Mouse (Mus musculus): ENCODE measurements around the gene 2900011O08Rik.

The 2900011O08Rik gene

DNA sequence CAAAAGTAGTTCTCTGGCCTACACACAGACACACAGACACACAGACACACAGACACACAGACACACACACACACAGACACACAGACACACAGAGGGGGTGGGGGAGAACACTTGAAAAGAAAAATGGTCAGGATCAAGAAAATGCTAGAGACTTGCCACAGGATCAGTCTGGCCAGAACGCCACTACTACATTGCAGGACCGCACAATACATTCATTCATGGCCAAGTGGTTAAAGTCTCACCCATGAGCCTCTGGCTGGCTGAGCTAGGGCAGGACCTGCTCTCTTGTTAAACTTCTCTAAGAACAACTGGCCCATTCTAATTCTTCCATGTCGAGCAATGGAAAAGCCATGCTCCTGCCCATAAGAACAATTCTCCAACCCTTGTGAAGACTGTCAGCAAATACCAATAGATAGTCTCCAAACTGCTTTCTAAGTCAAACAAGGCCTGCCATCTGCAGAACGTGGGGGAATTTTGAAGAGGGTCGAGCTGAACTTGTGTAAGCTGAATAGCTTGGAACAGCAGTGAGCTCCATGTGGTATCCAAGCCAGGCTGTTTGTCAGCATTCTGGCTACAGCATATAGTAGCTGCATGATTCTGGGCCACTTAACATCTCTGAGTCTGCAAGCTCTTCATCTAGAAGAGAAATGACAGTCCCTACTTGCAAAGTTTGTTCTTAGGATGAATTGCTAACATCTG lies 84.2 kb downstream of the 2900011O08Rik start:
- no peak for DNase-seq

DNA sequence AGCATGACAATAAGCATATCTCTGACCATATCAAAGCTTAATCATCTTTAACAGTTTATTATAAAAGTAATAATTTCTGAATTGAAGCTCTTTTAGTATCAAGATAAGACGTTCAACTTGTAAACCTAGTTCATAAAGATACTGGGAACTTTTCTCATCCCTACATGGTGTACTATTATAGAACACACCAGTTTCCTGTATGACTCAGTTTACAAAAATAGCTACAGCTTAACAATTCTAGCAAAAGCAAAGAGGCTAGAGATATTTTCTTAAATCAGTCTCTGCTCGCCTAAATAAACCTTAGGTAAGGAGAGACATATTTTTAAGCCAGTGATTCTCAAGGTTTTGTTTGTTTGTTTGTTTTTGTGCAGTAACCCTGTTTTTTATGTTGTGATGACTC lies 96.5 kb downstream of the 2900011O08Rik start:
- no peak for DNase-seq

DNA sequence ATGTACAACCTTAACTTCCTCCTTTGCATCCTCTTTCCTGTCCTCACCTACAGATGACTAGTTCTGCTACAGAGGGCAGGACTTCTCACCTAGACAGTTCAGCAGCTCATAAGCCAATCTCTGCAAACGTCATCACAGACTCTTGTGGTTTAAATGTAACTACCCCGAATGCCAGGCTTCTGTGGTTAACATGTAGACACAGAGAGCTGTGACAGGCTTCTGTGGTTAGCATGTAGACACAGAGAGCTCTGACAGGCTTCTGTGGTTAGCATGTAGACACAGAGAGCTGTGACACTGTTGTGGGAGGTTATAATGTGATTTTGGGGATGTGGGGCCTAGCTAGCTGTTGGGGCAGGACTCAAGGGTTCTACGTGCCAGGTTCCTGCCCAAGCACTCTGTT lies 101.8 kb downstream of the 2900011O08Rik start:
- no peak for DNase-seq

DNA sequence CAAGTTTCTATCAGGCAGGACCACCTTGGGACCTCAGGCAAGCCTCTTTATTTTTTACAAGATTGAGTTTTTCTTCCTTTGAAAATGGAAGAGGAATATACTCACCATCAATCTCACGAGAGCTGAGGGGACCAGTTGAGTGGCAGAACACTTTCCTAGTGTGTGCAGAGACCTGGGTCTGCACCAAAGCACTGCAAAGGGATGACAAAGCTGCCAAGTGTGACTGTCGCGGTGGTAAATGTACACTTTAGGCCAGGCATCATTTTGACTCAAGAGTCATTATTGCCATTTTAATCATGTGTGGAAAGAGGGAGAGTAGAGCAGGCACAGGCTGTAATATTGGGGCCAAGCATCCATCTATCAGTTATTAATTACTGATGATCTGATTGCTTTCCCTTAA lies 102.9 kb downstream of the 2900011O08Rik start:
- no peak for DNase-seq

DNA sequence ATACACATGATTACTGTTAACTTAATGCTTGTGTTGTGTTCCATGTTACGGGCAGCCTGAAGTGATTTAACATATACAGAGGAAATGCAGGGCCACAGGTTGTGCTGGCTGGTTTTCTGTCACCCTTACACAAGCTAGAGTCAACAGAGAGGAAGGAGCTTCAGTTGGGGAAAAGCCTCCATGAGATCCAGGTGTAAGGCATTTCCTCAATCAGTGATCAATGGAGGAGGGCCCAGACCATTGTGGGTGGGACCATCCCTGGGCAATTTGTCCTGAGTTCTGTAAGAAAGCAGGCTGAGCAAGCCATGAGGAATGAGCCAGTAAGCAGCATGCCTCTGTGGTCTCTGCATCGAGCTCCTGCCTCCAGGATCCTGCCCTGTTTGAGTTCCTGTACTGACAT lies 105.4 kb downstream of the 2900011O08Rik start:
- no peak for DNase-seq

DNA sequence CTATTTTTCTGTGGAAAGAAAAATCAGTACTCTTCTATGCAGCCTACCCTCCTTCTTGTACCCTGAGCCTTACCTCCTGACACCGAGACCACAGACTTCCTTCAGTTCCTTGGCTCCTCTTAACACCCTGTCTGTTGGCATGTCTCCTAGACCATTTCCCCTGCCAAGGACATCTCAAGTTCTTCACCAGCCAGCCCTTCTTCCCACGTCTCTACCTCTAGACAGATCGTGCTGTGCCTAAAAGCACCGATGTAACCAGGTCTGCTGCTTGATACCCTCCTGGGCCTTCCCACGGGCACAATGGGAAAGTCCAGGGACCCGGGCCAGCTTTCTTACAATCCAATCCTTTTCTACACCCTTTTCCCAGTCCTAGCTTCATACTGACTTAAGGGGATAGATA lies 119.5 kb downstream of the 2900011O08Rik start:
- no peak for DNase-seq

DNA sequence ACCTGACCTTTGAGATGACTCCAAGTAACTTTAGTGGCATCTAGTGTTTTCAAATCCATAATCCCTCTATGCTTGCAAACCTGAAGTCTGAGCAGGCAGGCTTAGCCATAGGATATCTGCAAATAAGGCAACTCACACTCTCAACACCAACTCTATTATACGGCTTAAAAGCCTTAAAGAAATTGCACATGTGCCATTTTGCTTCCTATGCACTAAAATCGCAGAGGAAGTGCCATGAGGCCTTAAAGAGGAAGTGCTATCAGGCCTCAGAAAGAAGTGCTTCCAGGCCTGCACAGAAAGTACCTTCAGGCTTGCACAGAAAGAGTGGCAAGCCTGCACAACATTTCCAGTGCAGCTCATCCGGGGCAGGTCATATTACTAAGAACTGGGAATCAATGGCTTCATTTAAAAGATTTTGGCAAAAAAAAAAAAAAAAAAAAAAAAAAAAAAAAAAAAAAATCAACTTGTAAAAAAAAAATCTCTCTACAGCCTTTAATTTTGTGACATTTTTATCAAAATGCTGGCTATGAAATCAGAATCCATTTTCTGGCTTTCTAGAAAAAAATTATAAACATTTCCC lies 123.3 kb downstream of the 2900011O08Rik start:
- no peak for DNase-seq

DNA sequence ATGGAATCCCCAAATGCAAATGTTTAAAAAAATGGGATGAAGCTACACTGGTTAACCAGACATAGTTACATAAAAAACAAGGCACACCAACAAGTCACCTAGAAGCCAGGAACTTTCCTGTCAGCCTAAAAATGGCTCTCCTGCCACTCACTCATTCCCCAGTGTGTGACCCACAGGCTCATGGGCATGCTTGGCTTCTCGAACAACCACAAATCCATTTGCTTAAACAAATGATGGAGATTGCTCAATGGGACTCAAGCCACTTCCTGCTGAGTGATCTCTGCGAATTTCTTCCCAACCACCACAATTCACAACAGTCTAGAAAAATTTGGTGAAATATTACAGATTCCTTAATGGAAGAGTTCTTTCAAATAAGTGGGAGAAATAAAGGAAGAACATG lies 124.5 kb downstream of the 2900011O08Rik start:
- no peak for DNase-seq

DNA sequence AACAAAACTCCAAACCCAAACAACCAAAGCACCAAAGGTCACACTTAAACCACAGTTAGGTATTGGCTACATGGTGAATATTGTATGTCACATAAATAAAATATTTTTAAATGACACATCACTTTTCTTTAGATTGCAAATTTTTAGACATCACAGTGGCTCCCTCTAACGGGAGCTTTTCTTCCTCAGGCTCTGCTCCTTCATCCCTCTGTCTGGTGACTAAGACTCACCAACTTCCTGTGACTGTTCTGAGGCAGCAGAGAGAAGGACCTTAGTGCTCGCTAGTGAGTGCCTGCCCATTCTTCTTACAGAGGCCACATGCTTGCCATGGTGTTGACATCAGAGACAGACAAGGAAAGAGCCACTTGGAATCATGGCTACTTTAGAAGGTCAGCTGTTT lies 125.7 kb downstream of the 2900011O08Rik start:
- DNase-seq, result no peak

DNA sequence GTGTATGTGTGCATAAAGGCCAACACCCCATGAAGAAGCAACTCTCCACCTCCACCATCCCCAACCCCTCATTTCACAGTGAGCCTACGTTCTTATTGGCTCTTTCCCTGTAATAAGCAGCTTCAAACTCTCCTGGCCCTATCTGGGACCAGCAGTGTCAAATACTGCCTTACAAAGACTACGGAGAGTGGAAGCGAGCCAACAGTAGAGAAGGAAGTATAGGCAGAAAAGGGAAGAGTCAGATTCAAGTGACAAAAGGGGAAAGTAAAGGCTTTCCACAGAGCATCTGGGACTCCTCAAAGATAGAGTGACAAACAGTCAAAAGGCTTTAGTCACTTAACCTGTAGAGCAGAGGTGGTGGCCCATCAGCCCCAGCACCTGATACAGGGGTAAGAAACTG lies 126.3 kb downstream of the 2900011O08Rik start:
- no peak for DNase-seq

DNA sequence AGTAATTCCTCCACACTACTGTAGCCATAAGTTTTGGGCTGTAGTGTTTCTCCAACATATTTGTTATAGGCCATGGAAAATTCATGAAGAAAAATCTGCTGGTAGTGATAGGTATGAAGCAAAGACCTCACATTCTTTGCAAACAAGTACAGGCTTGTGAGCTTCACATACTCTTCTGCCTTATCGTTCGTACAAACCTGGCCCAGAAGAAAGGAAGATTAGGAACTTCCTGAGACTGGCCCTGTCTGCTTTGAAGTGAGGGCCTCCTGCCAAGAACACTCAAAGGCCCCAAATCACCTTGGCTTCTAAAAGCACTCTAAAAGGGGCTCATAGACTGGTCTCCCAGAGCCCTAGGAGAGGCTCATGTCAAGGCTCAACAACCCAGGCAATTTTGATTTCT lies 130.9 kb downstream of the 2900011O08Rik start:
- DNase-seq, result no peak

DNA sequence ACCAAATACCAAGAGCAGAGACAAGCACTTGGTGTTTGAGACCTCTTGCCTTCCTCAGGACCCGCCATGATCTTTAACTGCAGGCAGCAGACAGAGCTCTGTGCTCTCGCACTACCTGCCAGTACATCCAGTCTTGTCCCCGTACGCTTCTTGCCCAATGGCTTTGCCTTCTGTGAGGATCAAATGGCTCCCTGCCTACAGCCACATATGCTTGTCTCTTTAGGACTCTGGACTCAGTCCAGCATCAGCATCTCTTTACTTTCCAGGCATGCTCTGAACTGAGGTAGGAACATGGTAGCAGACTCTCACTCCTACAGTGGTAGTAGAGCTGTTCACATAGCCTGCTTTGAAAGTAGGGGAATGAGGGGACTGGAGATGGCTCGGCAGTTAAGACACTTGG lies 134.5 kb downstream of the 2900011O08Rik start:
- DNase-seq, result no peak

DNA sequence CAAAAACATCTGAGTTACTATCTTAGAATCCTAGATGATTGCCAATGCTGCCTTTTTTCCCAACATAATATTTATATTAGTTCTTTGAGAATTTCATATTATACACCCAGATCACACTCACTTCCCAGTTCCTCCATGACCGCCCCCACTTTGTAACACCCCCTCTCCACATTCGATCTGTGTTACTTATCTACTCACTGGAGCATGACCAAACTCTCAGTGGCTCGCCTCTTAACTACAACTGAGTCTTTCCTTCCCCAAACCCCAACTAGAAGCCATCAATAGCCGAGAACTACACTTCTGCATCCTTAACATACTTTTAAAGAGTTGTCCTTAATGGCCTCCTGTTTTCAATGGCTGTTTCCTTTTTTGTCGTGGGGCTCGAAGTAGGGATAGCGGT lies 135.2 kb downstream of the 2900011O08Rik start:
- DNase-seq, result no peak

DNA sequence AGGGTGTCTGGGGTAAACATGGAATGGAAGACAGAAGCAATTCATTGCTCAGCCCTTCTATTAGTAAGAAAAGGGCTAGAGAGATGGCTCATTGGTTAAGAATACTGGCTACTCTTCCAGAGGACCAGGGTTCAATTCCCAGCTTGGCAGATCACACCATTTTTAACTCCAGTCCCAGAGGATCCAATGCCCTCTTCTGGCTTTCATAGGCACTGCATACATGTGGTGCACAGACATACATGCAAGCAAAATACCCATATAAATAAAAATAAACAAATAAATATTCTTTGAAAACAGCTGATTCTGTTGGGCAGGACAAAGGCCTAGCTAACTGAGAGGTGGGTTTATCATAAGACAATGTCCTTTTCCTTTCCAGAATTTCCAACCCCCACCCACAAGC lies 136.2 kb downstream of the 2900011O08Rik start:
- DNase-seq, result no peak

DNA sequence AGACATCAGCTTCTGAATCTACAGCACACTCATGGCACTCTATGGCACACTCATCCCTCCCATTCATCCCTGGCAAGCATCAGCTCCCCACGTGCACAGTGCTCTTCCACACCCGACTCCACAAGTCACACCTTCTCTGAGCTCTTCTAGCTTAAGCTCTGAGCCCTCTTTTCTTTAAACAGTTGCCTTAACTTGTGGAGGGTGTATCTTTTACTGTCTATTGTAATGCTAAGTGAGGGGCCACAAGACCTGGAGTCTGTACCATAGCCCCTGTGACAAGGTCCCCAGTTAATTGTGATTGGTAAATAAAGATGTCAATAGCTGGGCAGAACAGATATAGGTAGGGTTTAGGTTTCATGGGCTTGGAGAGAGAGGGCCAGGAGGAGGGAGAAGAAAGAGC lies 137.5 kb downstream of the 2900011O08Rik start:
- no peak for DNase-seq

DNA sequence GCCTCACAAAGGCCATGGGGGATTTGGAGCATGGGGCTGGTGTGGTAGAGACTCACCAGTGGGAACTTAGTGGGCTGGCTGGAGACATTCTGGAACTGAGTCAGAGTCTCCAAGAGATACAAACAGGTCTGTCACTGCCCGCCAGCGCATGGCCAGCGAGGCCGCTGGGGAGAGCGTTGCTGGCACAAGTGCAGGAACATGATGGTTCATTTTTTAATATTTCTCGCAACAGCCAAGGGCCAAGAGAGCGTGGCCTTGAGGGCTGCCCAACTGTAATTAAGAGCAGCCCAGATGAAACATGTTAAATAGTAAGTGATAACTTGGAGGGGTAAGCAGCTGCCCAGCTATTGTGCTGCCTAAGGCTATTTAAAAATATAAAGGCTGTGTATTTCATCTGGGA lies 138.3 kb downstream of the 2900011O08Rik start:
- no peak for DNase-seq

DNA sequence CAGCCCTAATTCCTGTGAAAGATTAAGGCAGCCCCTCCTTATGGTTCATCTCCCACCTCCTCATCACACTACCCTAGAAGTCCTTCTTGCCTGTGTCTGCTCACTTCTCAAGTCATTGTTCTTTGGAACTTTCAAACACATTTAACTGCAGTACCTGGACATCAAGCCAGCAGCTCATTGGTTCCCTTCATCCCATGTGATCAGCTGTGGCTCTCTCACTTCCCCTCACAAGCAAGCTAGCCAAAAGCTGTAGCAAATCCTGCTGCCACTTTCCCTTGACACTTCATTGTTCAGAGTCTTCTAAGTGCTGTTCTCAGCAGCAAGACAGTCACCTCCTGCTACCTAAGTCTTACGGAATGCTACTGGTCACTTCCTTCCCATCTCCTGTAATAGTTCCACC lies 138.8 kb downstream of the 2900011O08Rik start:
- no peak for DNase-seq

DNA sequence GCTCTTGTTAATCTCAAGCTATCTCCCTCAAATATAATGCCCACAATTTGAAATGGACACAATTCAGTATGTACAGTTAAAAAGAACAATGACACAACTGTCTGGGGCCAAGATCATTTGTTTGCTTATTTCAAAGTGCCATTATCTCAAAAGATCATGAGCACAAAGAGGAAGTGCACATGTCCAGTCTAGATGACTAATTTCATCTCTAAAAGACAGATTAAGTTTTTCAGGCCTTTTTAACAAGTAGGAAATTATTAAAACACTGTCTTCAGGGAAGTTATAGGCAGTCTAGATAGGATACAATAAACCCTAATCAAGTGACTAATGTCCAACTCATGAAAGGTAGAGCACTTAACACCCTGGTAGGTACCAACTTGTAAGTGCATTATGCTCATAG lies 142.6 kb downstream of the 2900011O08Rik start:
- DNase-seq, result no peak

DNA sequence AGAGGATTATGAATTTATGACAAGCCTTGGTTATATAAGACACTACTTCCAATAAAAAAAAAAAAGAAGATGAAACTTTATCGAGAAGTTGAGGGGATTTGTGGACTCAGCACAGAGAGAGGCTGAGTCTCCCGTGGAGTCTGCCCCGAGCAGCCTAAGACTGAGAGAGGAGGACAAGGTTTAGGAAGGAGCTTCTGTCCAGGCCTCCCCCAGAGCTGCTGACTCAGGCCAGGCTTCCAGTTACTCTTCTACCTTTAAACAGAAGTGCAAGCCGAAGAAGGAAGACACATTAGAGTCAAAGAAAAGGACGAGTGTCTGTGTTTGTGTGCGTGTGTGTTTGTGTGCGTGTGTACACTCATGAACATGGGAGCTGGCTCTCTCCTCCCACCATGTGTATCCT lies 144.4 kb downstream of the 2900011O08Rik start:
- DNase-seq, result peak; percentile 27

DNA sequence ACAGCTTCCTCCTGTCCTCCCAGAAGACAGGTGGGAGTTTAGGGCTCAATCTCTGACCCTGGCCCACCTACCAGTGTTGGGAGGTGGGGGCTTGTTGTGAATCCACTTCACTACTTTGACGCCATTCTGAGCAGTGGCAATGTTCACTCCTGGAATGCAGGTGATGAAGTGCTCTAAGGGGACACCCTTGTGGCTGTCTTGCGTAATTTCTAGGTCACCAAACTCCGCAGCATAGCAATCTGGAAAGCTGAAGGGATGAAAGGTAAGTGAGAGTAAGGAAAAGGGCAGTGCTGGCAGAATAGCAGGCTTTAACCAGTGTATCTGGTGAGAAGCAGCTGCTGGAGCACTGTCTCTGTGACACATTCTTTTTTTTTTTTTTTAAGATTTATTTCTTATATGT lies 145.0 kb downstream of the 2900011O08Rik start:
- peak; percentile 7 for DNase-seq

DNA sequence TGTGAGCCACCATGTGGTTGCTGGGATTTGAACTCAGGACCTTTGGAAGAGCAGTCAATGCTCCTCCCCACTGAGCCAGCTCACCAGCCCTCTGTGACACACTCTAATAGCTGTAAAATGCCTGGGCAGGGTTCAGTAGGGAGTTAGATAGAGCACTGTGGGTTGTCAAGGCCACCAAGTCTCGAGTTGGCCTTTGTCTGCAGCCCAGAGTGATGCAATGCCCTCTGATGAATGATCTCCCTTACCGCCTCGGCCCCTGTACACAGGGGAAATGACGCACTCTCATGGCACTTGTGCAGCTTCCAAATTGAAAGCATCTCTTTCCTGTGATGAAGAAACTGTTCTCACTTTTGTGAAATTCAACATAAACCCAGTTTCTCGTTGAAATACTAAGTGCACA lies 145.4 kb downstream of the 2900011O08Rik start:
- DNase-seq, result no peak

DNA sequence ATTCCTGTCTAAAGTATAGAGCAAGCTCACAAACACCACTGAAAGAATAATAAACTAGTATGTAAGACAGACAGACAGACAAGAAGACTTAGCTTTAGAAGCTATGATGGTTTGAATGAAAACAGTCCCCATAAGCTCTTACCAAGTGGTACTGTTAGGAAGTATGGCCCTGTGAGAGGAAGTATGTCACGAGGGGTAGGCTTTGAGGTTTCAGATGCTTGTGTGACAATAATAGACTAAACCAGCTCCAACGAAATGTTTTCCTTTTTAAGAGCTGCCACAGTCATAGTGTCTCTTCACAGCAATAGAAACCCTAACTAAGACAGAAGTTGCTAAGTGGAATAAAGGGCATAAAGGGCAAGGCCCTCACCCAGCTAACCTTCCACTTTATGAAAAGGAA lies 148.6 kb downstream of the 2900011O08Rik start:
- DNase-seq, result no peak

DNA sequence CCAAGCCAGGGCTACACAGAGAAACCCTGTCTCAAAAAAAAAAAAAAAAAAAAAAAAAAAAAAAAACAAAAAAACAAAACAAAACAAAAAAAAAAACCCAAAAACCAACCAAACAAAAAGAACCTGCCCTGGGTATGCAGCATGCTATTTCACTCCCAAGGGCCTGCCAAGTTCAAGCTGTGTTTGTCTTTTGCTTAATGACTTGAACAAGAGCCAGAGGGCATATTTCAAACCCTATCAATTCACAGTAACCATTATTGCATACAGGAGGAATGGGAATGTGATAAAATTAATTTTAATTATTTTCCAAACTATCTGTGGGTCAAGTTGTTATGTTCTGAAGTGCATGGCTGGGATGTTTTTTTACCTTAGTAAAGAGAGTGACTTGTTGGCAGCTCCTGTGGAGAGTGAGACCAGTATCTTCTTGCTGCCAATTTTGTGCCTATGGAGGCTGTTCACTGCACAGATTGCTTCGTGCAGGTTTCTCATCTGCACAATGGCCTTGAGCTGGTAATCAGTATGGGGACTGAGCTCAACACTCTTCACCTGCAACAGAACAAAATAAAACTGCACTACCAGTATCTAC lies 151.7 kb downstream of the 2900011O08Rik start:
- DNase-seq, result no peak

DNA sequence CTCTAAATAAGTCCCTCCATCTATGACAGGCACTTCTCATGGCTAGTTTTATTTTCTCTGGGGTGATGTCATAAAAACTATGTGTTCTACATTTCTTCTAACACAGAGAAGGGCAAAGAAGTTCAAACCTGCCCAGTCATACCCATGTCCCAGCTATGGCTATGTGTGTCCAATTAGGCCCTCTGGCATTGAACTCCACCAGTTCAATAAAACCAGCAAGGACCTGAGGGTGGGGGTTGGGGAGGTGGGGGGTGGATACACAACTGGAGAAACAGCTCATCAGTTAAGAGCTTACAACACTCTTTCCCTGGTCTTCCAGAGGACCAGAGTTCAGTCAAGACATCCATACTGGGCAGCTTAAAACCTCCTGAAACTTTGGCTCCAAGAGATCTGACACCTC lies 152.7 kb downstream of the 2900011O08Rik start:
- DNase-seq, result no peak

DNA sequence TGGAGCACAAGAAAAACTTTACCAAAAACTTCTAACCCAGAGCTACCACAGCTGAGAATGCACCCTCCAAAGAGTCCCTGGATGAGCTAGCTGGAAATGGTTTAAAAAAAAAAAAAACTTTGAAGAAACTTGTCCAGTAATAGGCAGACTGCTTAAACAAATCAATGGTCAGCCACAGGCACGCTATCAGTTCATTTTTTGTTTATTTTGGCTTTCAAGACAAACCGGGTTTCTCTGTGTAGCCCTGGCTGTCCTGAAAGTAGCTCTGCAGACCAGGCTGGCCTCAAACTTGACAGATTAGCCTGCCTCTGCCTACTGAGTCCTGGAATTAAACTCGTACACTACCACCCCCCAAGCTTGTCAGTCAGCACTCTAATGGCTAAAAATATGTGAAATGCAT lies 156.9 kb downstream of the 2900011O08Rik start:
- no peak for DNase-seq

Measured in kidney, postnatal 14 days (tissue).